Mouse (Mus musculus) splenic B cell, adult 2 months (primary cell): ENCODE data around the gene Vcam1.

Experiments used
- DNase-seq: peaks from one replicate; pipeline ENCODE4 v3.0.0-alpha.2; 2011; ENCODE audit warnings: low read depth, low spot score
- H3K27me3 ChIP-seq: 2 replicates; pipeline ENCODE4 v1.6.1; 2012; ENCODE audit warnings: mild to moderate bottlenecking, low read length, moderate library complexity, mixed read lengths; ENCODE audit not compliant: control insufficient read depth, poor library complexity, insufficient read depth, severe bottlenecking
- H3K36me3 ChIP-seq: 2 replicates; pipeline ENCODE4 v1.6.1; 2012; ENCODE audit warnings: mild to moderate bottlenecking, low read length, moderate library complexity, mixed read lengths; ENCODE audit not compliant: control insufficient read depth, poor library complexity, insufficient read depth, severe bottlenecking

The Vcam1 gene

GRCm38 (mm10) chr3:116129259-116129738 lies at the start of gene Vcam1:
Vcam1 (minus strand) TSS chr3:116129688.
- DNase-seq, result no peak
- Histone ChIP-seq H3K36me3 (no peaks in the 10 kb centered on the region), H3K27me3 (no peaks in the 10 kb centered on the region)

GRCm38 (mm10) chr3:116175106-116175505 lies 45.6 kb upstream of the Vcam1 start:
- DNase-seq, result no peak
- Histone ChIP-seq H3K27me3 (no peaks in the 10 kb centered on the region), H3K36me3 (no peaks in the 10 kb centered on the region)

- H3K27me3 ChIP-seq, result no peaks in the 10 kb centered on the region
- DNase-seq, result no peak
- no peaks in the 10 kb centered on the region for H3K36me3 ChIP-seq
Measured at GRCm38 (mm10) chr3:116171461-116171860, 42.0 kb upstream of the Vcam1 start.

DNA sequence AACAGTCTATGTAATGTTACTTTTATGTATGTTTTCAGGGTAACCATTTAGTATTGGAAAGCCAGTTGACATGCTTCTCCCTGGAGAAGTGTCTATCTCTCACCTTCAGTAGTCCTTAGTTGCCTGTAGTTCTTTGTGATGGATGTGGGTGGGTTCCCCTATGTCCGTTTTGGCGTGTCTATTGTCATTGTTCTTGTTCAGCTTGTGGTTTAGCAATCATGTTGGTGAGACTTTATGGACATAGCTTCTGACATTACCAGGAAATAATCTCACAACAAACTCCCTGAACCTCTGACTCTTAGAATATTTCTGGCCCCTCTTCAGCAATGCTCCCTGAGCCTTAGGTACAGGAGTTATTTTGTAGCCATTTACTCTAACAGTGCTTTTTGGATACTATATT lies 38.6 kb upstream of the Vcam1 start:
- DNase-seq, result no peak
- Histone ChIP-seq H3K27me3 (no peaks in the 10 kb centered on the region), H3K36me3 (no peaks in the 10 kb centered on the region)

GRCm38 (mm10) chr3:116166296-116166695 lies 36.8 kb upstream of the Vcam1 start:
- no peak for DNase-seq
- no peaks in the 10 kb centered on the region for H3K36me3 ChIP-seq

DNA sequence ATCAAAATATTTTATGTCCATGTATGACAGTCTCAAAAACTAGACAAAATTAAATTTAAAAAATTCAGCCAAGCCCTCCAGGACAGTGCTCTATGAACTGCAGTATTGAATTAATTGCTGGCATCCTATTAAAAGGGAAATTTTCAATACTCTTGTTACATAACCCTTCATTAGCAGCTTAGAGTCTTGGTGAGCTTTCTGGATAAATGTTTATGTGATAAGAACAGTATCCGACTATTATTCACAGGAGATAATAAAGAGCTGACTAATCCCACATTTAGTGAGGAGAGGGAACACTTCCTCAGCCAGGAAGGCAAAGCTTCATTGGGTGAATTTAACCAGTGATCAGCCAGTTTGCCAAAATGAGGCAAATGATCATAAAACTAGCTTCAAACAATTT lies 35.5 kb upstream of the Vcam1 start:
- H3K27me3 ChIP-seq, result no peaks in the 10 kb centered on the region
- no peak for DNase-seq
- no peaks in the 10 kb centered on the region for H3K36me3 ChIP-seq

More at GRCm38 (mm10) chr3:116166296-116166695, 36.8 kb upstream of the Vcam1 start:
- H3K27me3 ChIP-seq, result no peaks in the 10 kb centered on the region

DNA sequence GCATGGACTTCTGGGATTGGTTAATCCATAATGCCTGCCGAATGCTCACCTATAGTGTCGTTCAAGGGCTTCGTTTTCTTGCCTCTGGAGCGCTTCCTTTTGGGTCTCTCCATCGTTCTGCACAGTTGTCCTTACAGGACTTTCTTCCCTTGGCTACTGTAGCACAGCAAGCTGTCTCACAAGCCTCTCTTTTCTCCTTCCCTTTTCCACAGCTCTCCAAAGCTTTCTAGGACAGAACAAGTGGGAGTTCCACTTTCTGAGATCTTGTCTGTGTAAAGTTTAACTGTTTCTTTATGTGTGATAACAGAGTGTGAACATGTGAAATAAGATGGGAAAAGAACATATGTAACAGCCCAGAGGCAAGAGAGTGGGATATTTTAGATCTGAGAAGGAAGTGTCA lies 34.0 kb upstream of the Vcam1 start:
- Histone ChIP-seq H3K36me3 (no peaks in the 10 kb centered on the region), H3K27me3 (no peaks in the 10 kb centered on the region)
- DNase-seq, result no peak

GRCm38 (mm10) chr3:116162097-116162666 lies 32.7 kb upstream of the Vcam1 start:
- DNase-seq, result no peak
- Histone ChIP-seq H3K27me3 (no peaks in the 10 kb centered on the region), H3K36me3 (no peaks in the 10 kb centered on the region)

DNA sequence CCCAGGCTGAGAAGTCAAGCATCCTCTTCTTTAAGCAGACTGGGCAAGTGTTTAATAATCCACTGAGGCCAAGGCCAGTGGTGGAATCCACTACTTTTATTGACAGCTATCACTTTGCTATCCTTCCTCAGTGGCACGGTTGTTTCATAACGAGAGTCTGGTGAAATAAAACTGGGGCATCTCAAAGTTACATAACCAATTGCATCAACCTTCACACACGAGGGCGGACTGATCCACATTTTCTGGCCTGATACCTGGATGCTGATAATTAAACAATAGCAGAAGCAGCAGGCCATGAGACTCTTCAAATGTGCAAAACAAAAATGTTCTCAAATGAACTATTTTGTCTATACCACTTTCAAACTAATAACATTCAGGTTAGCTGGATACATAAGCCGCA lies 29.9 kb upstream of the Vcam1 start:
- DNase-seq, result no peak
- Histone ChIP-seq H3K27me3 (no peaks in the 10 kb centered on the region), H3K36me3 (no peaks in the 10 kb centered on the region)

DNA sequence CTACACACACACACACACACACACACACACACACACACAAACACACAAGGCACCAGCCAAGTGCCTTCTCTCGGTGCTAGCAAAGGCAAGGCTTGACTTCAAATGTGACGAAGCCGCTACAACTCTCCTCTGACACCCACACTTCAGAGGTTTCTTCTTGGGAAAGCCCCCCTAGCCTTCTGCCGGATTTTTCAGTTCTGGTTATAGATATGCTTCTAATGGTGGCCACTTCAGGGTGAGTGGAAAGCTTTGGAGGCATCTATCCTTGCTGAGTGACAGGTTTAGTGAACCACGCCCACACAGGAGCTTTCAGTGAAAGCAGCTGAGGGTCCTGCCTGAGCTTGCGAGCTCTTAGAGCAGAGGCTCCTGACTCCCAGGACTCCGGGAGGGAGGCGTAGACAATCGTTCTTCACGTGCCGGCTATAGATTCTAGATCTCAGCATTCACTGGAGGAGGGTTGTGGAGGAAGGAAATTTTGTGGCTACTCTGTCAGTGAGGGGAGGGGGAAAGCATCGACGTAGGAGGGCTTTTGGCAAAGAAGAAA lies 28.0 kb upstream of the Vcam1 start:
- H3K36me3 ChIP-seq, result no peaks in the 10 kb centered on the region
- H3K27me3 ChIP-seq, result no peaks in the 10 kb centered on the region
- DNase-seq, result no peak

DNA sequence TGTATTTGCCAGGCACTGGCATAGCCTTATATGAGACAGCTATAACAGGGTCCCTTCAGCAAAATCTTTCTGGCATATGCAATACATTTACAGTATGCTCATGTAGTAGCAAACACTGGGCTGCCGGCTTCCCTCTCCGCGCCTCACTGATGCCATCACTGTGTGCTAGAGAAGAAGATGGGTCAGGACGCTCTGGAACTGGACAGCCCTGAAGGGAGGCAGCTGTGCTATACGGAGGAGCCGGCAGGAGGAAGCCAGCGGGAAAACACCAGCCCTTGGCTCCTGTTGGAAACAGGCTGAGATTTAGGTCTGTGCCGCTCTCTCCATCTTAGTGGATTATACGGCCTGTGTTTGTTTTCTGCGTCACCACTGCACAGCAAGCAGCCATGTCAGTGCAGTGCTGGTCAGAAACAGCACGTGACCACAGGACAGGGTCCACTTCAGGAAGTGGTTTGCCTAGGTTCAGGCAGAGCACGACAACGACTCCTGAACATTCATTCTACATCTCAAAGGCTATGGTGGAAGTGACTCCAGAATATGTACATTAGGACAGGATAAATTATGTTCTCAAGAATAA lies 20.7 kb upstream of the Vcam1 start:
- DNase-seq, result no peak
- no peaks in the 10 kb centered on the region for H3K36me3 ChIP-seq
- H3K27me3 ChIP-seq, result no peaks in the 10 kb centered on the region

DNA sequence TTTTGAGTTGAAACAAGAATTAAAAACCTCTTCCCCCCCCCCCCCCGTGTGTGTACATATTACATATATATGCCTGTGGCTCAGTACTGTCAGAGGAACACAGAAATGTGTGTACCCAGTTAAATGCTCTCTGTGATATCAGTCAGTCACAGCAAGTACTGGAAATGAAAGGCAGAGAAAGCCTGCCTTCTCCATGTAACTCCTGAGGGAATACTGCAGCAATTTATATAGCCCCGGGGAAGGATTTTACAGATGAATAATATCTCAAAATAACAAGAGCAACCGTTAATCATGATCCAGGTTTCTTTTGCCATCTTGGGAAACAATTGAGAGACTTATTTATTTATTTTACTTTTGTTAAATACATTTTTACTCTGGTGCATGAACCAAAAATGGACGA lies 19.6 kb upstream of the Vcam1 start:
- no peak for DNase-seq
- Histone ChIP-seq H3K27me3 (no peaks in the 10 kb centered on the region), H3K36me3 (no peaks in the 10 kb centered on the region)

- no peak for DNase-seq
- Histone ChIP-seq H3K36me3 (no peaks in the 10 kb centered on the region), H3K27me3 (no peaks in the 10 kb centered on the region)
Measured at GRCm38 (mm10) chr3:116148676-116149075, 19.2 kb upstream of the Vcam1 start.

- no peaks in the 10 kb centered on the region for H3K27me3 ChIP-seq
- no peaks in the 10 kb centered on the region for H3K36me3 ChIP-seq
- no peak for DNase-seq
Measured at GRCm38 (mm10) chr3:116141226-116141625, 11.7 kb upstream of the Vcam1 start.

DNA sequence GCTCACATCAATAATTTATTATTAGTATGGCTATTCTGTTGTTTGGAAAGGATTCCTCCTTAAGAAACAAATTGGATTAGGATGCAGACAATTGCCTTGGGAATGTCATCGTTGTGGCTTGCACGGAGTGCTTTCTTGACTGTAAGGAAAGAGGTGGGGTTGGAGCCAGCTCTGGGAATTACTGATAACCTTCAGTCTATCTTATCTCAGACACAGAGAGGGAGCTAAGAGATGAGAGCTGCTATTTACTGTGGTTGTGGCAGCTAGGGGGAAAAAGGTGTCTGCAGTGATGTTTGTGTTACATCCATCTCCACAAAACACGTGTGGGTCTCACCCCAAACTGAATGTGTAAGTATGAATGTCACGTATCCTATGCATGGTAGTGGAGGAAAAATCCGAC lies 9.5 kb upstream of the Vcam1 start:
- DNase-seq, result no peak
- H3K36me3 ChIP-seq, result no peaks in the 10 kb centered on the region
- no peaks in the 10 kb centered on the region for H3K27me3 ChIP-seq

- no peaks in the 10 kb centered on the region for H3K27me3 ChIP-seq
- no peaks in the 10 kb centered on the region for H3K36me3 ChIP-seq
- DNase-seq, result no peak
Measured at GRCm38 (mm10) chr3:116138081-116138480, 8.6 kb upstream of the Vcam1 start.
